Mouse (Mus musculus): ENCODE measurements around the gene Dcaf10. TPM values are rescaled to one million over a fixed set of nuclear protein-coding genes. Genes with fewer than 3 reads are reported as not detected.

Dcaf10 gene
- total RNA-seq, 2 experiments from 2014 or later = 10.2 to 16.3 TPM

DNA sequence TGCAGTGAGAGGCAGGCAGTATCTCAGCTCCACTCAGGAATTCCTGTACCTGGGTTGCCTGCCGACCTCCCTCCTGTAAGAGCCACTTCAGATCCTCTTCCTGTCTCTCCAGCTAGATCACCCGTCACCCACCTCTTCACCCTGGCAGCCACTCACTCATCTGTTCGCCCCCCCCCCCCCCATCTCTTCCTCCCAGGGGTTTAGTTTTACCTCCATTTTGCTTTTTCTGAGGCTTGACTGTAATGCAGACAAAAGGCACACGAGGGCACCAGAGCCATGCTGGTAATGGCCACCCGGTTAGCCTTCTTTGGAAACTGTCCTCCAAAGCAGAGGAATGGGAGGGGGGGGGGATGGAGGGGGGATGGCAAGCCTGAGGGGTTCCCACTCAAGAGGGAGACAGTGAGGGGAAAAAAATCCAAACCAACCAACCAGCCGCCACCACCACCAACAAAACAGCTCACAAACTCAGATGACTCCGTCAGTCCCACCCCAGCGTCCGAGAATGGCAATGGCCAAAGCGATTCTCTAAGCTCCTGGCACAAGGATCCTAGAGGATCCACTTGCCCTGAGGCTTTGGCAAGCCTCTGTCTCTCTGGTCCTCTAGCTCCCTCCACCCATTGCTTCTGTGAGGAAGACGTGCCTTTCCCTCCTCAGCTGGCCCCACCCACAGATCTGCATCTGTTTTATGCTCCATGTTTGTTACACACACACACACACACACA, 76.5 kb downstream of the Dcaf10 start:
- peak; percentile 83 for ATAC-seq (replicated peaks; ENCODE audit: poor library complexity)

DNA sequence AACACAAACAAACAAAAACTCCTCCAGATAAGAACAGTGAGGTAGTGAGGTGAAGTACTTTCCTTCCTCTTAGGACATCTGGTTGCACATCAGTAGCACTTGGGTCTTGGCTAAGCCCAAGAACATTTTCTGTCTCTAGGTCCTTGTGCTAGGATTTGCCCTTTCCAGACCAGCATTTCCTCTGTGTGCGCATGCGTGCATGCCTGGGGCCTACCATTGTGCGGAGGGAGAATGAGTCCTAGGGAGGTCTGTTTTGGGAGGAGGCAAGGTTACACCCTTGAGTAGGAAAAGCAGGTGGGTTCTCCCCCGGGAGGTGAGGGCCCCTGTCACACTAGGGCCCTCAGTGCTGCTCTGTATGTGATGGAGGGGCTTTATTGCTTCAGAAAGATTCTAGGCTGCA, 77.2 kb downstream of the Dcaf10 start:
- ATAC-seq (replicated peaks; ENCODE audit: poor library complexity) = no peak

DNA sequence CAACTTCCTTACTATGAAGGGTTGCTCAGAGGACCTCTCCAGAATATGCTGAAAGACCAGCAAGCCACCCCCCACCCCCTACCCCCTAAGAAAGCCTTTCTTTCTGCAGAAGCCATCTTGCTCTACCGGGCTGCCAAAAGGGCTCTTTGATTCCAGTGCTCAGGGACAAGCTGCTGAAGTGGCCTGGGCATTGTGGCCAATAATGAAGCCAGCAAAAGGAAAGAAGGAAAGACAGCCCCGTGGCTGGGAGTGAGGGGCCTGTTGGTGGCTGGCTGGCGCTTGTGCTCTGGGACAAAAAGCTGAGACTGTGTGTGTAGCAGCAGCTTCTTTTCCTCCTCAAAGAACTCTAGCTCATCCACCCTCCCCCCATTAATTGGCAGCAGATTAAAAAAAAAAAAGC, 78.8 kb downstream of the Dcaf10 start:
- ATAC-seq (replicated peaks; ENCODE audit: poor library complexity) = no peak

DNA sequence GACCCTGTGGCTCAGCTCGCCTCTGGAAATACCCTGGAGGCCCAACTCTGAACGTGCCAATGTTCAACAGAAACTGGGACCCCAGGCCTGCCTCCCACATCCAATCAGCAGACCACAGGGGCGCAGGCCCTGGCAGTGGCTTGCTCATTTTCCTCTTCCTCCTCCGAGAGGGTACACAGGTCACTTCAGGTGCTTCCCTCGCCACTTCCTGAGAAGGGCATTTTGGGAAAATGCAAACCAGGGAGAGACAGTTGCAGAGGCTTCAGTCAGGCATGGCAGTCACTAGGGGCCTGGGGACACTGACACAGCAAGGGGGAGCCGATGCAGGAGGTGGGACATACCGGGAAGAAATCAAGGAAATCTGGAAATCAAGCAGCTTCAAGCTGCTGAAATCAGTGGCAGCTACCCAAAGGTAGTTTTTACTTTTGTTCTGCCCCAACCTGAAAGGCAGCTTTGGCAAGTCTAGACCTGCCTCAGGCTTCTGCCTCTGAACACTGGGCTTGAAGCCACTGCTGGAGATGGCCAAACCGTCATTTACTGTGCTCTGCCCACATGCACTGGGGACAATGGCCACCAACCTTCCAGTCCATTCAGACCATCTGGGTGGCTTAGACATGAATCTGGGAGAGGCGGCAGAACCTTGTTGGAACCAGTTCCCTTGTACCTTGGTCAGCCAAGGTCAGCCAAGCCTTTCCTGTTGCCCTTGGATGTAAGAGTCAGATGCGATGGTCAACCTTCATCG, 79.8 kb downstream of the Dcaf10 start:
- ATAC-seq (replicated peaks; ENCODE audit: poor library complexity) = no peak

DNA sequence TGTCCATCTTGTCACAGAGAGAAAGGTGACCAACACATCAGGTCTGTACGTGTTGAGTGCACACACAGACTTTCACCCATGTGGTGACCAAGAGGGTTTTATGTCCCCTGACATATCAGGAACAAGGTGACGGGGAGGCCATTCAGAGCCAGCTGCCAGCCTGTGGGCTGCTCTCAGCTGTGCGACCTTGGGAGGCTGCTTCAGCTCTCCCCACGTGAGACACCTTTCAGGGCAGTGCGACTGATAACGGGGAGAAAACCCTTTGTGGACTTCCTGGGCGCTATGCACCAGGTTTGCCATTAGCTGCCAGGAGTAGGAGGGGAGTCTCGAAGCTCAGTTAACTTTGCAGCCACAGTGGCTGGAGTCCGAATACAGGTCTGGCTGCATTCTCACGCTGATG, 80.7 kb downstream of the Dcaf10 start:
- ATAC-seq (replicated peaks; ENCODE audit: poor library complexity) = no peak

DNA sequence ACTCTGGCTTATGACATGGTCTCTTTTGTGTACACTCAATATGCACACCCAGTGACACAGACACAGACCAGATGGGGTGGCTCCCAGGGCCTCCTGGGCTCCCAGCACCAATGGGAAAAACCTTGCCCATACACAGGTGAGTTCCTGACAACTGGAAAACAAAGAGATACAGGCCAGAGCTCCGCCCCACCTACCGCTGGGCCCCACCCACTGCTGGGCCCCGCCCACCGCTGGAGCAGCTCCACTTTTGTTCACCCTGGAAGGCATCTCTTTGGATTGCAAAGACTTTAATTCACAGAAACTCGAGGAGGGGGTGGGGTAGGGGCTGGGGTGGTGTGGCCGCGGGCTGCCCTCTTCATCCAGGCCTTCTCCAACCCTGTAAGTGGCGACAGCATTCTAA, 81.5 kb downstream of the Dcaf10 start:
- ATAC-seq (replicated peaks; ENCODE audit: poor library complexity) = peak; percentile 37; the same call in 1 of the 2 replicates

DNA sequence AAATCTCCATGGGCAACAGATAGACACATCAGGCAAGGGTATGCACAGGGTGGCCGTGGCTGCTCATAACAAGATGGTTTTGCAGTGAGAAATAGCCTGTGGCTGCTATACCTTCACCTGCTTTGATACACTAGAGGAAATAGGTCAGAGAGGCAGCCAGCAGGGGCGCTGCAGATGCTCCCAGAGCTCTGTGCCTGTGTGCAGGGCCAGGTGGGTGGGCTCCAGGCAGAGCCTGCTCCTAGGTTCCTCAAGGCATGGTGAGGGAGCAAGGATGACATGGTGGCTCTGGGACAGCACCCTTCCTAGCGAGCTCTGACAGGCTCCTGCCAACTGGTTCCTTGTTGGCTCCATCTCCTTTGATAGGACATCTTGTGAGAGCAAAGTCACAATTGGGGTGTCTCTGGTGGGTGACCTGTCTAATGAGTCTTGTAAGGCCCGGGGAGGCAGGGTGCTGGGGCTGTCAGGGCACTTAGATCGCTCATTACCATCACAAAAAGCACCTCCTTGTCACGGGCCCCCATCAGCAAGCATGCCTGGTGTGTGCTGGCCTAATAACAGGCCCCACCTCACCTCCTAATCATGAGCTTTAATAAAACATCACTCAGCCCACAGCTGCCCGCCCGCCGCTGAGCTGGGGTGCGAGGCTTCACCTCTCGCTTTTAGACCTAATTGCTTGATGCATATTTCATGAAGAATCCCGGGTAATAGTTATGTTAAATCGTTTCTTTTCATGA, 85.0 kb downstream of the Dcaf10 start:
- 0 out of 2 replicates have a peak, but pooled peaks have one; percentile 50 for ATAC-seq (replicated peaks; ENCODE audit: poor library complexity)

Other genes starting within 250 kb of the Dcaf10 start
- gene Tomm5, start 234.0 kb upstream of the Dcaf10 start, total RNA-seq (2015) = 231 and 253 TPM in 2 replicates
- 239 and 266 TPM in 2 replicates for gene Tomm5, start 234.0 kb upstream of the Dcaf10 start, total RNA-seq (2017)
- gene Frmpd1, start 157.2 kb upstream of the Dcaf10 start, total RNA-seq (2015) = not detected in 2 replicates
- gene Frmpd1, start 157.2 kb upstream of the Dcaf10 start, total RNA-seq (2017) = not detected in 2 replicates
- 17.3 TPM in 2 replicates for gene Trmt10b, start 45.0 kb upstream of the Dcaf10 start, total RNA-seq (2015)
- gene Trmt10b, start 45.0 kb upstream of the Dcaf10 start, total RNA-seq (2017) = 21.9 and 25.7 TPM in 2 replicates
- 79.7 and 89.4 TPM in 2 replicates for gene Exosc3, start 631 bp downstream of the Dcaf10 start, total RNA-seq (2015)
- gene Exosc3, start 631 bp downstream of the Dcaf10 start, total RNA-seq (2017) = 173 and 203 TPM in 2 replicates
- gene Slc25a51, start 66.7 kb downstream of the Dcaf10 start, total RNA-seq (2015) = 37.6 and 43.2 TPM in 2 replicates
- 38.7 and 40.5 TPM in 2 replicates for gene Slc25a51, start 66.7 kb downstream of the Dcaf10 start, total RNA-seq (2017)
- 1.5 TPM in 2 replicates for gene Shb, start 190.4 kb downstream of the Dcaf10 start, total RNA-seq (2015)
- 2.0 and 2.8 TPM in 2 replicates for gene Shb, start 190.4 kb downstream of the Dcaf10 start, total RNA-seq (2017)